Mouse (Mus musculus): ENCODE results near the gene Gramd4. TPM values are rescaled to one million over a fixed set of nuclear protein-coding genes. Genes with fewer than 3 reads are reported as not detected.
"Not testable (repeated sequence)": the region's sequence is repeated elsewhere in the genome, so short reads cannot be mapped to it uniquely, and the experiment has no call there.

The Gramd4 gene
- polyA plus RNA-seq, 1 experiment from 2014 or later, result 12.6 TPM

DNA sequence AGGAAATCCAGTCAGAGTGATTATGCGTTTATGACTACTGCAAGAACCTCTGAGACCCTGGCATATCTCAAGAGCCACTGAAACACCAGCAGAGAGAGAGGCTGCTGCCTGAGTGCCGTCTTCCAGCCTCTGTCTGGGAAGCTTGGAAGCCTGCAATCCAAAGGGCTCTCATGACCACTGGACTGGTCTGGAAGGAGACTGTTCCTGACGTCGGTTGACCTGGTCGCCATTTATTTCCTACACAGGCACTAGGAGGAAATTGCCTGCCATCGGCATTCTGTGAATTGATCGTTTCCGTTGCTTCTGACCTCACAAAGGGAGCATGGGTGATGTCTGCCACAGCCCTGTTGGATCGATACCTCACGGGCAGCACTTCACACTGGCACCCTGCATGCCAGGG lies 118.7 kb downstream of the Gramd4 start:
- WGBS, result 75% methylated on average over 10 of the region's 10 CpGs
- H3K36me3 ChIP-seq (ENCODE audit: control insufficient read depth, insufficient read depth, low read length), result no peaks in the 10 kb centered on the region
- no peak overlapping the region for H3K27ac ChIP-seq (ENCODE audit: low read depth, low read length)
- ATAC-seq (replicated peaks; ENCODE audit: low FRiP score), result no peak
- no peak overlapping the region for H3K4me3 ChIP-seq (ENCODE audit: low read depth, low read length)
- no peak for DNase-seq (ENCODE audit: low spot score)
- H3K9me3 ChIP-seq (ENCODE audit: control insufficient read depth, low read length), result no peaks in the 10 kb centered on the region
- no peak overlapping the region for H3K4me2 ChIP-seq
- H3K4me1 ChIP-seq (replicated peaks; ENCODE audit: control insufficient read depth, insufficient read depth, low read length), result peaks cover 13% of the 10 kb centered on the region
- no peak overlapping the region for H3K9ac ChIP-seq (ENCODE audit: low read depth, low read length)
- no peaks in the 10 kb centered on the region for H3K27me3 ChIP-seq (replicated peaks; ENCODE audit: control insufficient read depth, insufficient read depth, low read length)

DNA sequence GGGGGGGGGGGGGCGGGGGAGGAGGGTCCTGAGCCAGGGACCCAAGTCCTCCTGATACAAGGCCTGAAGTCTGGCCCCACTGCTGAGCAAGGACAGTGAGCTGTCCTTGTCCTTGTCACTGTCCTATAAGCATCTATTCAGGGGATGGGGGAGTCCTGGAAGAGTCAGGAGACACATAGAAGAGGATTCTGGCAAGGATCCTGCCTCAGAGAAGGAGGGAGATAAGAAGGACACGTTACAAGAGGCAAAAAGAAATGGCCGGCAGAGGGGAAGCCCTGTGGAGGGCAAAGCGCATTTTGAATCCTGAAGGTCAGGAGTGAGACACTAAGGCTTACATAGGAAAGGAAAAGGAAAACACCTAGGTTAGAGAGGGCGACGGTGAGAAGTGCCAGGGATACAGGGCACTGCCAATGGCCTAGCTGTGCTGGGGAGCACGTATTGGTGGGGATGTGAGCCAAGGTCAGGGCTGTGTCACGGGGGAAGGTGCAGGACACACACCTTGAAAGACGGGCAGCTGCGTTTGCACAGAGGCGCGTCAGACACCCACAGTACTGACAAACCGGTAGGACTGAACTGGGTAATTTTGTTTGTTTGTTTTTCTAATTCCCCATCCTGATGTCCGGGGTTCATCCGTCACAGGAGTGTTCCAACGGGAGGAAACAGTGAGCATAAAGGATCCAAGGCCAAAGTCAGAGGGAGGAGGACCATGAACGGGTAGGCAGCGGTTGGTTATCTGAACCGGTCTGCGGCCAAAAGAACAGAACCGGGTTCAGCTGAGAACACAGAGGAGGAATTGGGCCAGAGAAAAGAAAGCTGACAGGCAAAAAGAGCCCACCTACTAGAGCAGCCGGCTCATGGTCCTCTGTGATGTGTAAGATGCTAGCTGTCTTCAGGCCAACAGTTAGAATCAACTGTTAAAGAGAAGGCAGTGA lies 119.5 kb downstream of the Gramd4 start:
- DNase-seq (ENCODE audit: low spot score), result no peak
- WGBS, result 75% methylated on average over 22 of the region's 22 CpGs
- no peak overlapping the region for H3K27ac ChIP-seq (ENCODE audit: low read depth, low read length)
- no peak overlapping the region for H3K4me2 ChIP-seq
- no peaks in the 10 kb centered on the region for H3K27me3 ChIP-seq (replicated peaks; ENCODE audit: control insufficient read depth, insufficient read depth, low read length)
- H3K4me3 ChIP-seq (ENCODE audit: low read depth, low read length), result no peak overlapping the region
- no peaks in the 10 kb centered on the region for H3K36me3 ChIP-seq (ENCODE audit: control insufficient read depth, insufficient read depth, low read length)
- peaks cover 21% of the 10 kb centered on the region for H3K4me1 ChIP-seq (replicated peaks; ENCODE audit: control insufficient read depth, insufficient read depth, low read length)
- no peaks in the 10 kb centered on the region for H3K9me3 ChIP-seq (ENCODE audit: control insufficient read depth, low read length)
- no peak for ATAC-seq (replicated peaks; ENCODE audit: low FRiP score)
- no peak overlapping the region for H3K9ac ChIP-seq (ENCODE audit: low read depth, low read length)

GRCm38 (mm10) chr15:86177703-86178251 lies 120.3 kb downstream of the Gramd4 start:
- not testable (repeated sequence) for H3K36me3 ChIP-seq (ENCODE audit: control insufficient read depth, insufficient read depth, low read length); H3K4me2 ChIP-seq; H3K4me3 ChIP-seq (ENCODE audit: low read depth, low read length); ATAC-seq (replicated peaks; ENCODE audit: low FRiP score); H3K9me3 ChIP-seq (ENCODE audit: control insufficient read depth, low read length); H3K27ac ChIP-seq (ENCODE audit: low read depth, low read length); H3K9ac ChIP-seq (ENCODE audit: low read depth, low read length); H3K27me3 ChIP-seq (replicated peaks; ENCODE audit: control insufficient read depth, insufficient read depth, low read length); DNase-seq (ENCODE audit: low spot score)
- peaks cover 25% of the 10 kb centered on the region for H3K4me1 ChIP-seq (replicated peaks; ENCODE audit: control insufficient read depth, insufficient read depth, low read length)
- WGBS, result 78% methylated on average over 2 of the region's 2 CpGs

- H3K9ac ChIP-seq (ENCODE audit: low read depth, low read length), result no peak overlapping the region
- no peaks in the 10 kb centered on the region for H3K9me3 ChIP-seq (ENCODE audit: control insufficient read depth, low read length)
- 79% methylated on average over 6 of the region's 6 CpGs for WGBS
- no peak for DNase-seq (ENCODE audit: low spot score)
- H3K27me3 ChIP-seq (replicated peaks; ENCODE audit: control insufficient read depth, insufficient read depth, low read length), result no peaks in the 10 kb centered on the region; the same call in 1 of the 2 replicates
- no peaks in the 10 kb centered on the region for H3K36me3 ChIP-seq (ENCODE audit: control insufficient read depth, insufficient read depth, low read length)
- H3K4me2 ChIP-seq, result no peak overlapping the region
- no peak for ATAC-seq (replicated peaks; ENCODE audit: low FRiP score)
- H3K4me3 ChIP-seq (ENCODE audit: low read depth, low read length), result no peak overlapping the region
- no peak overlapping the region for H3K27ac ChIP-seq (ENCODE audit: low read depth, low read length)
- H3K4me1 ChIP-seq (replicated peaks; ENCODE audit: control insufficient read depth, insufficient read depth, low read length), result peaks cover 25% of the 10 kb centered on the region
Measured at GRCm38 (mm10) chr15:86178594-86178993, 121.1 kb downstream of the Gramd4 start.

GRCm38 (mm10) chr15:86180427-86180826 lies 122.9 kb downstream of the Gramd4 start:
- DNase-seq (ENCODE audit: low spot score), result no peak
- H3K4me1 ChIP-seq (replicated peaks; ENCODE audit: control insufficient read depth, insufficient read depth, low read length), result peaks cover 22% of the 10 kb centered on the region

GRCm38 (mm10) chr15:86181321-86181720 lies 123.8 kb downstream of the Gramd4 start:
- H3K4me2 ChIP-seq; H3K9me3 ChIP-seq (ENCODE audit: control insufficient read depth, low read length); DNase-seq (ENCODE audit: low spot score); H3K27ac ChIP-seq (ENCODE audit: low read depth, low read length); ATAC-seq (replicated peaks; ENCODE audit: low FRiP score); H3K4me3 ChIP-seq (ENCODE audit: low read depth, low read length); H3K9ac ChIP-seq (ENCODE audit: low read depth, low read length); H3K36me3 ChIP-seq (ENCODE audit: control insufficient read depth, insufficient read depth, low read length): not testable (repeated sequence)
- H3K27me3 ChIP-seq (replicated peaks; ENCODE audit: control insufficient read depth, insufficient read depth, low read length), result peaks cover 12% of the 10 kb centered on the region
- peaks cover 25% of the 10 kb centered on the region for H3K4me1 ChIP-seq (replicated peaks; ENCODE audit: control insufficient read depth, insufficient read depth, low read length)
- 77% methylated on average over 3 of the region's 3 CpGs for WGBS

More at GRCm38 (mm10) chr15:86180427-86180826, 122.9 kb downstream of the Gramd4 start:
- WGBS, result 45% methylated on average over 4 of the region's 4 CpGs
- Histone ChIP-seq H3K4me2 (no peak overlapping the region), H3K36me3 (ENCODE audit: control insufficient read depth, insufficient read depth, low read length) (no peaks in the 10 kb centered on the region), H3K9ac (ENCODE audit: low read depth, low read length) (no peak overlapping the region), H3K9me3 (ENCODE audit: control insufficient read depth, low read length) (no peaks in the 10 kb centered on the region), H3K27ac (ENCODE audit: low read depth, low read length) (no peak overlapping the region), H3K4me3 (ENCODE audit: low read depth, low read length) (no peak overlapping the region), H3K27me3 (replicated peaks; ENCODE audit: control insufficient read depth, insufficient read depth, low read length) (peaks cover 6% of the 10 kb centered on the region)
- ATAC-seq (replicated peaks; ENCODE audit: low FRiP score), result no peak

DNA sequence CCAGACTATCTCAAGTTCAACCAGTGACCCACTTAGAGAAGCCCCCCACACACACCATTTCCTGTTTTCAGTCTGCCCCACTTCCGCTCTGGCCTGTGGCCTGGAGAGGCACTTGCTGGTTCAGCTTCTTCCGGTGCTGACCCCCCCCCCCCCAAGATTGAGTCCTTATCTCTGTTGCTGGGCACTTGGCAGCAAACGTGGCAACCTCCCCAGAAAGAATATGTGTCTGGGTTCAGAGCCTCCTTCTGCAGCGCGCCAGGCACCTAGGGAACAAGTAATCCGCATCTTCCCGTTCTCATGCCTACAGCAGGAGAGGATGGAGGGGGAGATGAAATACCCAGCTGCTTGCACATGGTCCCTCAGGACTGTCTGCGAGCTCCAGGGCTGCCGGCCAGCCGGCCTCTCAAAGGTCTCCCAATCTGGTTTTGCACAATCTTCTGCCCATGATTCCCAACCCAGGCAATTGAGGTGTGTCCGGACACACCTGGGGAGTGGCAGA lies 124.5 kb downstream of the Gramd4 start:
- H3K9me3 ChIP-seq (ENCODE audit: control insufficient read depth, low read length), result no peaks in the 10 kb centered on the region
- H3K4me2 ChIP-seq, result peak overlapping the region; percentile 50
- WGBS, result 22% methylated on average over 11 of the region's 11 CpGs
- peaks cover 15% of the 10 kb centered on the region for H3K27me3 ChIP-seq (replicated peaks; ENCODE audit: control insufficient read depth, insufficient read depth, low read length)
- H3K36me3 ChIP-seq (ENCODE audit: control insufficient read depth, insufficient read depth, low read length), result no peaks in the 10 kb centered on the region
- DNase-seq (ENCODE audit: low spot score), result no peak
- ATAC-seq (replicated peaks; ENCODE audit: low FRiP score), result no peak
- H3K4me3 ChIP-seq (ENCODE audit: low read depth, low read length), result no peak overlapping the region
- peaks cover 30% of the 10 kb centered on the region for H3K4me1 ChIP-seq (replicated peaks; ENCODE audit: control insufficient read depth, insufficient read depth, low read length)
- H3K9ac ChIP-seq (ENCODE audit: low read depth, low read length), result no peak overlapping the region
- H3K27ac ChIP-seq (ENCODE audit: low read depth, low read length), result peak overlapping the region; percentile 58

GRCm38 (mm10) chr15:86182646-86183045 lies 125.2 kb downstream of the Gramd4 start:
- ATAC-seq (replicated peaks; ENCODE audit: low FRiP score) (no peak), DNase-seq (ENCODE audit: low spot score) (no peak)
- no peak overlapping the region for H3K4me3 ChIP-seq (ENCODE audit: low read depth, low read length)
- no peaks in the 10 kb centered on the region for H3K36me3 ChIP-seq (ENCODE audit: control insufficient read depth, insufficient read depth, low read length)
- H3K27ac ChIP-seq (ENCODE audit: low read depth, low read length), result peak overlapping the region; percentile 58
- H3K4me2 ChIP-seq, result peak overlapping the region; percentile 50
- peaks cover 15% of the 10 kb centered on the region for H3K27me3 ChIP-seq (replicated peaks; ENCODE audit: control insufficient read depth, insufficient read depth, low read length)
- H3K9me3 ChIP-seq (ENCODE audit: control insufficient read depth, low read length), result no peaks in the 10 kb centered on the region
- no peak overlapping the region for H3K9ac ChIP-seq (ENCODE audit: low read depth, low read length)
- peaks cover 30% of the 10 kb centered on the region for H3K4me1 ChIP-seq (replicated peaks; ENCODE audit: control insufficient read depth, insufficient read depth, low read length)
- 50% methylated on average over 13 of the region's 13 CpGs for WGBS
